Mouse (Mus musculus) monocyte, adult 5-6 weeks (primary cell): ENCODE data around the gene Lrrn4cl. TPM values are rescaled to one million over a fixed set of nuclear protein-coding genes. Genes with fewer than 3 reads are reported as not detected.
"Not testable (repeated sequence)": the region's sequence is repeated elsewhere in the genome, so short reads cannot be mapped to it uniquely, and the experiment has no call there.

Experiments
- ATAC-seq: fragments of 153-309, 156-312 bp; replicated peaks from 2 replicates; pipeline ENCODE4 v1.8.0; 2017; ENCODE audit warnings: mild to moderate bottlenecking; ENCODE audit not compliant: low TSS enrichment, insufficient number of reproducible peaks, severe bottlenecking, poor library complexity, low FRiP score
- total RNA-seq: library from RNA; stranded (forward); fragments of 200-1000, 200-491, 200-594 nt; gene quantifications from 3 replicates; pipeline ENCODE4 v1.2.3, GENCODE M21; 2017

Gene Lrrn4cl
- total RNA-seq, 1 experiment from 2014 or later, result 0.10 TPM

GRCm38 (mm10) chr19:8836327-8836726 lies 14.2 kb upstream of the Lrrn4cl start:
- ATAC-seq, result not testable (repeated sequence)

DNA sequence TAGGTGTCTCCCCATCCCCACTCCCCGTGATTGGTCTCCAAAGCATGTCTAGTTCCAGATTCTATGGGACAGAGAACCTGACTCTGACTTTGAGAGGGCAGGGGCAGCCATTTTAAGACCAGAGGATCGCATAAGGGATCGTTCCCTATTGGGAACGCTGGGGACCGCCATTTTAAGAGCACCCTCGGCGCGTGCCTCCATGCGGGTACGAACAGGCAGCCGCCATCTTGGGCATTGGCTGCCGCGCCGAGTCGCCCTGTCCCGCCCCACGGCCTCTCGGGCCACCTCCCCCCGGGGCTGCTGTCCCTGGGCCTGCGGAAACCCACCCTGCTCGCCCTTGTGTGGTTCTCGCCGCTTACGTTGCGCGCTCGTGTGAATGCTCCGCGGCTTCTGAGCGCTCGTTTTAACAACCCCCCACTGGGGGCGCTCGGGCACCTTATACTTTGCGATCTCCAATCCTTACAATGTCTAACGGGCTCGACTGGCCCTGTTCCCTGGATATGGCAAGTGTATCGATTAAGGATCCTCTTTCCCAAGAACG lies 13.2 kb upstream of the Lrrn4cl start, which contains the start of gene Bscl2:
TSS of gene Bscl2 (plus strand) at position 217 of the 541 bp plus-strand sequence.
- peak; percentile 80 for ATAC-seq

DNA sequence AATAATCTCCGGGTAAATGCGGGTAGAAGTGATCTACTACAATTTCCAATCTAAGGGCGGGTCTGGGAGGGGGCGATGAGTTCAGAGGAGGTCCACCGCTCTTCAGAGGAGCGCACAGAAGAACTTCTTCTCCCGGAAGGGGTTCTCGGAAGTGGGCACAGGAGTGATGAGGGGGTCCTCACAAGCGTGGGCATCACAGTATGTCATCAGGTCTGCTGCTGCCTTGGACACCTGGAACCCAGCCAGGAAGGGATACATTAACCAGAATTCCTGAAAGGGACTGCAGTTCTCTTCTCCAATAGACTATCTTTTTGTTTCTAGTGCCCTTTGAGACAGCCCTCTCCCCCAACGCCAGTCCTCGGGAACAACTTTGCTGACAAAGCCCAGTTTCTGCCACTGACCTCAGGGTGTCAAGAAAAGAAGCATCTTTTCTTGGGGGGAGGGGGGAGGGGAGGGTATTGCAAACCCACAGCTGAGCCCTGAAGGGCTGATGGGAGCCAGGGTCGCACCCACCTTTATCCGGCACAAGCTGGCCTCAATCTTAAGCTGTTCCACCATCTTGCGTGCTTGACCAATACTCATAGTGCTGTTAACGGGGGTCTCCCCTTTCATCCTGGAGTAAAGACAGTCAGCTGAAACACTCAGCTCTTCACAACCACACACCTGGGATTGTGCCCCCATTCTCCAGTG lies 12.4 kb upstream of the Lrrn4cl start:
- no peak for ATAC-seq

DNA sequence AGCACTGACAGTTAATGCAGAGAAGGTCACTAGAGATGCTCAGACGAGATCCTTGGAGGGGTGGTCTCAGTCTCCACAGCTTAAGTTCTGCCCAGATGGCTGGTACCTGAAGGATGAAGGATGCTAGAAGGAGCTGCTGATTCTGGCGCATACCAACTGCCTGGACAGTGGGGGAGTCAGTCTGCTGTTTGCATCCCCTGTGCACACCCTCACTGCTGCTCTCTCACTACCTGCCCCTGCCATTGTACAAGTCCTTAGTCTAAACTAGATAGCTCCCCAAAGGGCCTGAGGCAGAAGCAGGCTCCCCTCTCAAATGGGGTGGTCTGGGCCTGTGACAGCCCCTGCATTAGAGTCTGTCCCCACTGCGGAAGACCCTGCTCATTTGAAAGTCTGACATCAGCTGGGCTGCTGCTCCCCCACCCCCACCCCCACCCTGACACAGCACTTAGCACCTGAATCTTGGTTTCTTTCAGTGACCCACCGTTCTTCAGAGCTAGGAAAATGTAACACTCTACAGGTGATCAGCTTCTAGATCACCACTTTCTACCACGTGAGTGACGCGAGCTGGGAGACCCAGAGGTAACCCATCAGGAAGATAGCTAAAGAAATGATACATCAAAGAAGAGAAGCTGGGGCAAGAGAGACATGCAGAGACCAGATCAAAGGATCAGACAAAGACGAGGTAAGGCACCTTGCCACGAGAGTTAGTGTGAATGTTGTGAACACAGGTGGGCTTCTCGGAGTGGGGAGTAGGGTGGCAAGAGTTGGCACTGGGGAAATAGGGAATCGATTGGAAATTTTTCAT lies 11.3 kb upstream of the Lrrn4cl start, which contains the start of gene Gng3:
TSS of gene Gng3 (minus strand) at position 92 of the 805 bp plus-strand sequence.
- no peak for ATAC-seq

DNA sequence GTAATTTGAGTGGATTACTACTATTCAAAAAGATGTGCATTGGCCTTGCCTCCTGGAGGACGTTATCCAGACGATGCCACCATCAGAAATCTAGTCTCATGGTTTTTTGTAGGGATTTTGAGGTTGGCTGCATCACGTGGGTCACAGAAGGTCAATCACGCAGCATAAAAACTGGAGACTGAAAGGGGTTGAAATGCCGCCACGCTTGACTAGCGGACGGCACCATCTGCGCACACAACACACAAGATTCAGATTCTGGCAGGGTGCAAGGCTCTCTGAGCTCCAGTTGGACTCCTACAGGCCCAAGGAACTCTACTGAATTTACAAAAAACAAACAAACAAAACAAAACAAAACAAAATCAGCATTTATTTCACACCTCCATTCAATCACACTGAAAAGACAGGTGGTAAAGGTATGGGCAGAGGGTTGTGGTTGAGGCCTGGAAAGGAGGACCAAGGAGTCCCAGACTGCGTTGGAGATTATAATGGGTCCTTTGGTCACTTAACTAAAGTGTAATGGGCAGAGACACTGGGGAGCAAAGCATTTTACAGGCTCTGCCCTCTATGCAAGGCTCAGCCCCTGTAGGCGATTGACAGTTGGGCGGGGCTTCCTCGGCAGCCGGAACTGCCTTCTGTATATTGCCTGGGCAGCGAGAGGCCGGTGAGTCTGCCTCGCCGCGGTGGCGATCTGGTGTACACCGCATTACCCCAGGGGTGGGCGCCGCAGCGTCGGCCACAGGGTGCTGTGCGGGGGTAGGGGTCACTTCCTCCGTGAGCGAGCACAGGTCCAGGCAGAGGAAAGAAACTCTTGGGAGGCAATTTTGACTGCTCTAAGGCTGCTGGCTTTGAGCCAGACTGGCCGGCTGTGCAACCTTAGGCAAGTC lies 10.4 kb upstream of the Lrrn4cl start:
- peak; percentile 52; the same call in 1 of the 2 replicates for ATAC-seq

GRCm38 (mm10) chr19:8841012-8841411 lies 9.6 kb upstream of the Lrrn4cl start:
- ATAC-seq, result no peak

GRCm38 (mm10) chr19:8842961-8843360 lies 7.6 kb upstream of the Lrrn4cl start:
- ATAC-seq, result no peak

DNA sequence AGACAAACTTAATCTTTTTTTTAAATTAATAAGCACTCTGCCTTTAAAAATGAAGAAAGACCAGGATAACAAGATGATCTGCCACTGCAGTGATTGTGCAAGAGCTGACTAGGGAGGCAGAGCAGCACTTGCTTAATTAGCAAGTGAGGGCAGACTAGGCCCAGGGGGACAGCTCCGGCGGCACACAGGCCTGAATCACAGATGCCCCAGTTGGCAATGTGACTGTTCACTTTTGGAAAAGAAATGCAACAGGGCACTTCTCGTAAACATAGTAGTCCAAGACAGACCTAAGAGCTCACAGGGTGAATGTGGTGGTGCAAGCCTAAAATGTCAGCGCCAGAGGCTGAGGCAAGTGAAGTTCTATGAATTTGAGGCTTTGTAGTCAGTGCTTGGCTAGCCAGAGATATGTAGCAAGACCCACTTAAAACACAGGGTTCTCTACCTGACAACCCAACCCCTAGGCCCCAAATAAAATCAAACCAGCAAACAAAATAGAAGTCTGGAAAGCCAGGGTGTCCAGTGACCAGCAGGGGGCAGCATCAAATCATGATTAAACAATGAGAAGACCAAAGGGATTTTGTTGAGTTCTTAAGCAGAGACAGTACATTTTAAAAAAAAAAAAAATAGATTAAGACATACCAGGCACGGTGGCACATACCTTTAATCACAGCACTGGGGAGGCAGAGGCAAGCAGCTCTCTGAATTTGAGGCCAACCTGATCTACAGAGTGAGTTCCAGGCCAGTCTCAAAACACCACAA lies 6.0 kb upstream of the Lrrn4cl start:
- 0 out of 2 replicates have a peak, but pooled peaks have one; percentile 15 for ATAC-seq

DNA sequence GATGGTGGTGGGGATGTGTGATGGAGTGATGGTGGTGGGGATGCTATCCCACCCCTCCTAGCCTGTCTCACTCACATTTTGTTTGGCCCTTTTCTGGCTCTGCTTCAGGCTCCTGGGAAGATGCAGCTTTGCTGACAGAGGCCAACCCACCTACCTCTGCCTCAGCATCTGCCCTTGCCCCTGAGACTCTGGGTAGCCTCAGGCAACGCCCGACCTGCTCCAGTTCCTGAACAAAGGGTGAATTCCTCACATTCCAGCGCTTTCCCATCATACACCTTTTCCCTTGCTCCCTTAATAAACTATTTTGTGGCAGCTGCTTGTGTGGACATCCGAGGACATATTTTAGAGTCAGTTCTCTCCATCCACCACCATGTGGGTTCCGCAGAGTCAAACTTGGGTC lies 2.2 kb upstream of the Lrrn4cl start:
- no peak for ATAC-seq

- no peak for ATAC-seq
These were observed 1.1 kb downstream of the Lrrn4cl start for GRCm38 (mm10) chr19:8851639-8852038.

DNA sequence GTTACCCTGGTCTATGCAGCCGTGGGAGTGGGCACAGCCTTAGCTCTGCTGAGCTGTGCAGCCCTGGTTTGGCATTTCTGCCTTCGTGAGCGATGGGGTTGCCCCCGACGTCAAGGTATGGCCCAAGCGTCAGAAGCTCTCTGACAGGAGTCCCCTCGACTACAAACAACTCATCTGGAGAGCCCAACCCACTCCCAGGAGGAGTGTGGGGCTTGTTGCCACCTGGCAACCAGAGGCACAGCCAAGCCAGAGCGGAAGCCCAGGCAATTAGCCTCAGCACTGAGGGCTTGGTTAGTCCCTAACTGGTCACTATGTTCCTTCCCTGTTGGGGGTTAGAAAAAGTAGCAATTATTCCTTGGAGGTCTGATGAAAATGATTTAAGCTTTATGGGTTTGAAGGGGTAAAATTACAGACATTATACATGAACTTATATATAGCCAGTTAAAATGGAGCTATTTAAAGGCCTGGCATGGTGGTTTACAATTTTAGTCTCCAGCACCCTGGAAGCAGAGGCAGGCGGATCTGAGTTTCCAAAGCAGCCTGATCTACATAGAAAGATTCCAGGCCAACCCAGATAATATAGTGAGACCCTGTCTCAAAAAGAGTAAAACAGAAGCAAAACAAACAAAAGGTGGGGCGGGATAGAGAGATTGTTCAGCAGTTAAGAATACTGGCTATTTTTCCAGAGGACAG lies 1.8 kb downstream of the Lrrn4cl start:
- ATAC-seq, result no peak

GRCm38 (mm10) chr19:8853117-8853516 lies 2.5 kb downstream of the Lrrn4cl start:
- no peak for ATAC-seq

DNA sequence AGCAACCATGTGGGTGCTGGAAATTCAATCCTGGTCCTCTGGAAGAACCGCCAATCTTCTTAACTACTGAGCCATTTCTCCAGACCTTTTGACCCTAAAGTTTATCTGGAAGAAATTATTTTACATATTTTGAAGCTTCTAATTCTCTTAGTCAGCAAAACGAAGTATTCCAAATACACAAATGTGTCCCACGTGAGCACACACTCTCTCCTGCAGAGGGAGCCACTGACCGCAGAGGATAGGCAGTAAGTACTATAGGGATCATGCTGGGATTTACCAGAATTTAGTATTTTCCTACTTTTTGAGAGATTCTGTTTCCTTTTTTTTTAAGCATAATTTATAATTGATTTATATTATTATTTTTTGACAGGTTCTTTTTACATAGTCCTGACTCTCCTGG lies 7.1 kb downstream of the Lrrn4cl start:
- ATAC-seq, result no peak

DNA sequence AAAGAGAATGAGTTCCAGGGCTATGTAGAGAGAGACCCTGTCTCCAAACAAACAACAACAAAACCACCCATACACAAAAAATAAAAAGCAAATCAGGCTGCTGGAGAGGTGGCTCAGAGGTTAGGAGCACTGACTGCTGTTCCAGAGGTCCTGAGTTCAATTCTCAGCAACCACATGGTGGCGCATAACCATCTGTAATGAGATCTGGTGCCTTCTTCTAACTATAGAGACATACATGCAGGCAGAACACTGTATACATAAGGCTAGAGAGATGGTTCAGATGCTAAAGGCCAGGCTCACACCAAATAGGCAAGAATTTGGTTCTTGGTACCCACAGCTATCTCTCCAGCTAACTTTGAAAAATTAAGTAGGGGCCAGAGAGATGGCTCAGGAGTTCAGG lies 8.4 kb downstream of the Lrrn4cl start:
- no peak for ATAC-seq

GRCm38 (mm10) chr19:8864265-8864664 lies 13.7 kb downstream of the Lrrn4cl start:
- no peak for ATAC-seq

DNA sequence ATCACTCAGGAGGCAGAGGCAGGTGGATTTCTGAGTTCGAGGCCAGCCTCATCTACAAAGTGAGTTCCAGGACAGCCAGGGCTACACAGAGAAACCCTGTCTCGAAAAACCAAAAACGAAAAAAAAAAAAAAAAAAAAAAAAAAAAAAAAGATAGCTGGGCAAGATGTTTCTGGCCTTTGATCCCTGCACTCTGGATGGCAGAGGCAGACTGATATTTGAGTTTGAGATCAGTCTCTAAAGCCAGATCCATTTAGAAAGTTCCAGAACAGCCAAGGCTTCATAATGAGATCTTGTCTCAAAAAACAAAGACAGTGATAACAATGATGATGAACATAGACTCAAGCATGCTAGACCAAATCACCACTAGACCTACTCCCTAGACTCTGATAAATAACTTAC lies 19.8 kb downstream of the Lrrn4cl start:
- not testable (repeated sequence) for ATAC-seq

- ATAC-seq, result no peak
These were observed 20.3 kb downstream of the Lrrn4cl start for GRCm38 (mm10) chr19:8870838-8871237.
